Mouse (Mus musculus) cerebellum, adult 2 months (tissue): Measurements from ENCODE around the gene Rac2. TPM values are rescaled to one million over a fixed set of nuclear protein-coding genes. Genes with fewer than 3 reads are reported as not detected.

Experiments used
- DNase-seq, 2 experiments: peaks; one replicate each; pipeline ENCODE4 v3.0.0; 2021
- H3K27ac ChIP-seq: fragments of 200-500 bp; 2 replicates; pipeline ENCODE4 v1.5.1; 2012; ENCODE audit warnings: low read length, control low read depth, inconsistent platforms; ENCODE audit not compliant: insufficient read depth
- H3K27me3 ChIP-seq: fragments of 200-500 bp; 2 replicates; pipeline ENCODE4 v1.6.1; 2012; ENCODE audit warnings: inconsistent platforms, mild to moderate bottlenecking, low read length, moderate library complexity; ENCODE audit not compliant: control insufficient read depth, insufficient read depth
- H3K4me1 ChIP-seq: fragments of 200-500 bp; 2 replicates; pipeline ENCODE4 v1.6.1; 2011; ENCODE audit warnings: low read length; ENCODE audit not compliant: control insufficient read depth, insufficient read depth
- H3K4me3 ChIP-seq: fragments of 200-500 bp; replicated peaks from 2 replicates; pipeline ENCODE3; 2011; ENCODE audit warnings: mild to moderate bottlenecking, low read depth, low read length, control low read depth; ENCODE audit not compliant: insufficient read depth
- CTCF ChIP-seq: fragments of 200-500 bp; IDR thresholded peaks from 2 replicates; pipeline ENCODE4 v1.5.1; 2011; ENCODE audit warnings: low read depth, mild to moderate bottlenecking, control low read depth, low read length, moderate library complexity, borderline replicate concordance; ENCODE audit not compliant: insufficient read depth
- POLR2A ChIP-seq: fragments of 200-500 bp; IDR thresholded peaks from 2 replicates; pipeline ENCODE4 v1.6.1; 2011; ENCODE audit warnings: low read length, control low read depth, borderline replicate concordance; ENCODE audit not compliant: insufficient read depth
- WGBS: fragments of 180-500 bp; shearing (Covaris S2); methylation state at CpG from one replicate; pipeline ENCODE4 v1.1.7; 2018; 5-methylcytosine and 5-hydroxymethylcytosine counted together
- polyA plus RNA-seq: library from polyadenylated mRNA; depleted of rRNA; stranded (reverse); fragments of >200 nt; gene quantifications from 2 replicates; pipeline ENCODE4 v1.2.3, GENCODE M21; 2012

Gene Rac2
- polyA plus RNA-seq, 1 experiment: 1.8 TPM

GRCm38 (mm10) chr15:78549189-78549734, 23.3 kb downstream of the Rac2 start:
- H3K4me1 ChIP-seq: peaks cover 10% of the 10 kb centered on the region; the same call in 1 of the 2 replicates
- no peak for DNase-seq
- H3K27me3 ChIP-seq: no peaks in the 10 kb centered on the region
- H3K27ac ChIP-seq: no peak overlapping the region
- WGBS: 77% methylated on average over 4 of the region's 4 CpGs
- TF ChIP-seq POLR2A (no peak), CTCF (no peak)
- no peak overlapping the region for H3K4me3 ChIP-seq

GRCm38 (mm10) chr15:78548711-78549110, 23.9 kb downstream of the Rac2 start:
- TF ChIP-seq CTCF (no peak), POLR2A (no peak)
- Histone ChIP-seq H3K4me1 (peaks cover 13% of the 10 kb centered on the region; the same call in 1 of the 2 replicates), H3K27ac (no peak overlapping the region), H3K27me3 (no peaks in the 10 kb centered on the region), H3K4me3 (no peak overlapping the region)
- no peak for DNase-seq
- WGBS: 89% methylated on average over 8 of the region's 8 CpGs

GRCm38 (mm10) chr15:78548336-78548665, 24.3 kb downstream of the Rac2 start:
- WGBS: 65% methylated on average over 3 of the region's 3 CpGs
- Histone ChIP-seq H3K4me1 (peaks cover 16% of the 10 kb centered on the region; the same call in 1 of the 2 replicates), H3K27me3 (no peaks in the 10 kb centered on the region), H3K4me3 (no peak overlapping the region), H3K27ac (no peak overlapping the region)
- DNase-seq: no peak
- TF ChIP-seq POLR2A (no peak), CTCF (no peak)

GRCm38 (mm10) chr15:78547415-78548335, 24.9 kb downstream of the Rac2 start:
- H3K27ac ChIP-seq: no peak overlapping the region

GRCm38 (mm10) chr15:78546060-78546459, 26.5 kb downstream of the Rac2 start:
- no peak overlapping the region for H3K27ac ChIP-seq
- no peaks in the 10 kb centered on the region for H3K27me3 ChIP-seq
- no peak for DNase-seq
- peaks cover 38% of the 10 kb centered on the region for H3K4me1 ChIP-seq
- 87% methylated on average over 4 of the region's 4 CpGs for WGBS
- TF ChIP-seq POLR2A: no peak
- H3K4me3 ChIP-seq: no peak overlapping the region

More at GRCm38 (mm10) chr15:78547415-78548335, 24.9 kb downstream of the Rac2 start:
- 53% methylated on average over 5 of the region's 5 CpGs for WGBS
- peak; percentile 43 to 48 for DNase-seq
- Histone ChIP-seq H3K4me3 (no peak overlapping the region), H3K27me3 (no peaks in the 10 kb centered on the region), H3K4me1 (peaks cover 22% of the 10 kb centered on the region; the same call in 1 of the 2 replicates)
- TF ChIP-seq CTCF: peak; percentile 69; the same call in 1 of the 2 replicates
- TF ChIP-seq POLR2A: no peak

GRCm38 (mm10) chr15:78544561-78545001, 28.0 kb downstream of the Rac2 start, which contains the start of gene Sstr3:
TSS of gene Sstr3 (minus strand) at chr15:78544685.
- DNase-seq: peak; percentile 73 to 81
- no peak for TF ChIP-seq CTCF
- TF ChIP-seq POLR2A: peak; percentile 39; the same call in 1 of the 2 replicates
- WGBS: 4% methylated on average over 14 of the region's 14 CpGs
- H3K4me3 ChIP-seq: peak within 1 kb of the TSS; percentile 82
- no peaks in the 10 kb centered on the region for H3K27me3 ChIP-seq
- H3K27ac ChIP-seq: peak within 1 kb of the TSS; percentile 90
- H3K4me1 ChIP-seq: peaks cover 47% of the 10 kb centered on the region

- H3K4me1 ChIP-seq: peaks cover 47% of the 10 kb centered on the region
- TF ChIP-seq CTCF (no peak), POLR2A (no peak)
- peak; percentile 38 to 47 for DNase-seq
- no peaks in the 10 kb centered on the region for H3K27me3 ChIP-seq
- peak overlapping the region; percentile 90 for H3K27ac ChIP-seq
- WGBS: 21% methylated on average over 15 of the region's 15 CpGs
- peak overlapping the region; percentile 82 for H3K4me3 ChIP-seq
Observed at GRCm38 (mm10) chr15:78544041-78544440, 28.5 kb downstream of the Rac2 start.
